Mouse (Mus musculus) frontal cortex, postnatal 14 days (tissue): ENCODE measurements around the gene Rap1b.
"Not testable (repeated sequence)": the region's sequence is repeated elsewhere in the genome, so short reads cannot be mapped to it uniquely, and the experiment has no call there.

Experiments used
- DNase-seq, 2 experiments: peaks; one replicate each; pipeline ENCODE4 v3.0.0; 2022; ENCODE audit warnings: low spot score in 2 of 2

Rap1b gene

DNA sequence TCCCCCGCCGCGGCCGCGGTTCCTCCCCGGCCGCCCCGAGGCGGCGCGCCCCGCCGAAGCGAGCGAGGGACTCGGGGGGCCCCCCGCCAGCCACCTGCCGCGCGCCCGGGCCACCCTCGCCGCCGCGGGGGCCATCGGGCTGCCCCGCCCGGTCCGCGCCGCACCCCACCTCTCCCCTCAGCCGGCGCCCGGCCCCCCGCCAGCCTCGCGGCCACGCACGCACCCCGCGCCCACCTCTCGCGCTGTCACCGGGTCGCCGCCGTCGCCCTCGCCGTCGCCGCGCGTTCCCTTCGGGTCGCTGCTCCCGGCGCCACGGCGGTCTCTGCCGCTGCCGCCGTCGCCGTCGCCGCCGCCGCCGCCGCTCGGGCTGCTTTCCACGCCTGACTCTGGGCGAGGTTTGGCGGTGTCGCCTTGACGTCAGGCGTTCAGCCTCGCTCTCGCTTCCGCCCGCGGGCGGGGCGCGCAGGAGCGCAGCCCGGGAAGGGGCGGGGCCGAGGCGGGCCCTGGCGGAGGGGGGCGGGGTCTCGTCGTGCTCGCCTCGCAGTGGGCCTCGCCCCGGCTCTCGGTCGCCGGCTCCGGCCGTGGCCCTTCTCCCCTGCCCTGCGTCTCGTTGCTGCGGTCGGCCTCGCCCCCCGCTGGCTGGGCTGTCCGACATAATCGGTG lies at the start of gene Rap1b:
Rap1b (minus strand) TSS at position 439 of the 663 bp plus-strand sequence.
- DNase-seq, result peak; percentile 87 to 94

DNA sequence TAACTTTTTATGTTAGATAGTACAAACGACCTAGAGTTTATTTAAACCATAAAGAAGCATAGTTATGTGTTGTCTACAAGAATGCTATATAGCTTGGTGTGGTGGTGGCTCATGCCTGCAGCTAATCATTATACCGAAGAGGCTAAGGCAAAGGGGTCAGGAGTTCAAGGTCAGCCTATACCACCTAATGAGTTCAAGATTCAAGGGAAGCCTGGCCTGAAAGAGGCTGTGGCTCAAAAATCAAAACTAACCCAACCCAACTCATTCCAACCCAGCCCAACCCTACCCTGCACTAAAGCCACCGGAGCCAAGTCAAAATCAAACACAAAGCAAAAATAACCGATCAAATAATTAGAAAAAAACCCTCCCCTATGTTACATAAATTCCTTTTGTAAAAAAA lies 49.4 kb upstream of the Rap1b start:
- DNase-seq, result no peak

DNA sequence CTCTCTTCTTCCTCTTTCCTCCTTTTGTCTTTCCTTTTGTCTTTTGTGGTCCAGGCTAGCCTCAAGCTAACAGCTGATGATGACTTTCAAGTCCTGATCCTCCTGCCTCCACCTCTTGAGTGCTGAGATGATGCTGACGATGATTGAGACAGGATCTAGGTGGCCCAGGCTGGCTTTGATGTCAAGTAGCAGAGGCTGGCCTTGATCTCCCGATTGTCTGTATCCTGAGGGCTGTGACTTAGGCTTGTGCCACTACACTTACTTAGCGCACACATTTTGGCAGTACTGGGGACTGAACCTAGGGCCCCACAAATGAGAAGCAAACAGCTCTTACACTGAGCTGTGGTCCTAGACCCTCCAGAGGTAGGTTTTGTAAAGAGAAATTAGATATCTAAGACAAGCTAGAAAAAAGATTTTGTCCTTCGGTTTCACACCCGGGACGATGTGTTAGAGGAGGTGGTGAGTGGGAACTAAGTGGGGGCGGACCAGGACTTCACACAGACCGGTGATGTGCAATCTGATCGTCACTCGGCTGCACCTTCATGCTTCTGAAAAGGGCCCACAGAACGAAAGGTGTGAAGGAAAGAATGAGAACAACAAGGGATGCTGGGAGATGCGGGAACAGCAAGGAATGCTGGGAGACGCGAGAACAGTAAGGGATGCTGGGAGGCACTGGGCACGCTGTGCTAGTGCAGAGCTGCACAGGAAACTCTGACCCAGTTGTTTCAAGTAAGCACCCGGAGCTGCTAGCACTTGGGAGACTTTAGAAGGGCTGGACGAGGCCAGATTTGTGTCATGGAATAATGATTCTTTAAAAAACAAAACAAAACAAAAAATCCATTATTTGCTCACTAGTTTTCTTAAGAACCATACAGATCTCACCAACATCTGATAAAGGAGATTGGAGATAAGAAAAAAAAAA lies 48.5 kb upstream of the Rap1b start:
- DNase-seq, result no peak

DNA sequence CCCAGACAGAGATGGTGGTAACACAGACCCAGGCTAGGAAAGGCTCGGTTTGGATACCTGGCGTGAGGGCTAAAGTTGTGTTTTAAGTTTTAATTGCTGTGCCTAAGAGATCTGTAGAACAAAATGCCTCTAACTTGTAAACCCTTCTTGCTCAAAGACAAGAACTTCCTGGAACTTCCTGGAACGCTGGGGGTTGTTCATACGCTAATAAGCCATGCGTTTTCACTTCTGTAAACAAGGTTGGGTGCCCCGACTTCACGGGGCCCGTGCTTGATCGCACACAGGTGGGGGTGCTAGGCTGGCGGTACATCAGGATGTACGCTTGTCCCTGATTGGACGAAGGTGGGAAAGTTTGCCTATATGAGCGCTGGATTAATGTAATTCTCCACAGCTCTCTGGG lies 47.3 kb upstream of the Rap1b start:
- not testable (repeated sequence) for DNase-seq

DNA sequence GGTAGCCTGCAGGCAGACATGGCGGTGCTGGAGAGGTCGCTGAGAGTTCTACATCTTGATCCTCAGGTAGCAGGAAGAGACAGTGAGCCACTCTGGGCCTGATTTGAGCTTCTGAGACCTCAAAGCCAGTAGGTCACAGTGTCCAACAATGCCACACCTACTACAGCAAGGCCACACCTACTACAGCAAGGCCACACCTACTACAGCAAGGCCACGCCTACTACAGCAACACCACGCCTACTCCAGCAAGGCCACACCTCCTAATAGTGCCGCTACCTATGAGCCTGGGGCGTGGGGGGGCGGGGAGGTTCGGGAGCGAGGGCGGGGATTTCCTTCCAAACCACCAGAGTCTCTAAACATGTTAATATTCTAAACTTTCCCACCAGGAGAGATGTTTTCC lies 45.5 kb upstream of the Rap1b start:
- DNase-seq, result no peak

DNA sequence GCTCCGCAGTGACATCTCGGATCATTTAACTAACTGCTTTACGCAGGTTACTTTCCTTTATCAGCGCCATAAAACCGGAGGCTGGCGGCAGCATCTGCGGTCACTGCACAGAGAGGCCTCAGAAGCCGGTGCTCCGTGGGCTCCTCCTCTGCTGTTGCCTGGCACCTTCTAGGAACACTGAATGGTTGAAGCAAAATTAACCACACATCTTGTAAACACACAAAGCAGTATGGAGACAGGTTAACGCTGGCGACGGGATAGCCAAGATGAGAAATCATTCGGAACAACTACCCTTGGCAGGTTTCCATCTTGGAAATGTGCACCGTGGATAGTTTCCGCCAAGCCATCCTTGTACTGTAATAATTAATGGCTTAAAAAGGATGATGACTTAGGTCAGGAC lies 43.0 kb upstream of the Rap1b start:
- DNase-seq, result no peak

DNA sequence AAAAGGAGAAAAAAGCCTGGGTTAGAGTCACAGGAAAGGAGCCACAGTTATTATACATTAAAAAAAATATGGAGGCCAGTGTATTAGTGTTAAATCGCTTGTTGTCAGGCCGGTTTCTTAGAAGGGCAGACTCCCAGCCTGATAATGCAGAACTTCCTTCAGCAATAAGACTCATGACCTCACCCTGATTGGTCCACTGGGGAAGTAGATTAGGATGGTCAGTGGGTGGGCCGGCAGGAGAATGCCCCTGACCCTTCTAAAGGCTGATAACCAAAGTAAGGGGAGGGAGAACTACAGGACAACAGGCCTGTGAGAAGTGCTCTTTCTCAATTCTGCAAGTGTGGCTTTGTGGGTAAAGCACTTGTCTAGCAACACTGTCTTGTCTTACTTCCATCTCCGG lies 39.5 kb upstream of the Rap1b start:
- DNase-seq, result no peak

DNA sequence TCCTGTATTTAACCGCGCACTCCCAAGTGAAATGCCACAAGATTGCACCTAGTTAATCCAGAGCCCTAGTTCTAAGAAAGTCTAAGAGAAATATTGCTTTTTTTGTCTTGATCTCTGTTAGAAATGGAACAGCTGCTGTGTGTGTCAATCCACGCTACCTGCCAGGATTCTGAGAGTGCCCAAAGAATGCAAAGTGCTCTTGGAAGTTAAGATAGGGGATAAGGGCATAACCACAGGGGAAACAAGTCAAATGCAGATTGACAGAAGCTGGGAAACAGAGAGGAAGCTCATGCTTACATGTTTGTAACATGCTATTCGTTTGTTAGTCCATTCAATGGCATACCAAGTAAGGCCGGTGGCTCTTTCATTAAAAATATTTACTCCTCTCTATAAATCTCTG lies 38.9 kb upstream of the Rap1b start:
- DNase-seq, result no peak

DNA sequence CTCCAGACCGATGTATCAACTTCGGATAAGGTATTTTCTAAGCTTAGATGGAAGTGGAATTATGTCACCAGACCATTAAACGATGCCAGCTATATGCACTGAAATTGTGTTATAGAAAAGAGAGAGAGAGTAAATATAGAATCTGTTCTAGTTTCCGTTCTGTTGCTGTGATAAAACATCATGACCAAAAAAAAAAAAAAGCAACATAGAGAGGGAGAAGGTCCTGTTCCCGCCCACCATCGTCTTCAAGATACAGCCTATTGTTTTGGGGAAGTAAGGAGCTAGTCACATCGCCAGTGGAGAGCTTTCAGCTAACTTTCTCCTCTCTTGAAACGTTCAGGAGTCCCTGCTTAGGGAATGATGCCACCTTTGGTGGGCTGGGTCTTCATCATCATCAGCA lies 37.6 kb upstream of the Rap1b start:
- DNase-seq, result no peak

DNA sequence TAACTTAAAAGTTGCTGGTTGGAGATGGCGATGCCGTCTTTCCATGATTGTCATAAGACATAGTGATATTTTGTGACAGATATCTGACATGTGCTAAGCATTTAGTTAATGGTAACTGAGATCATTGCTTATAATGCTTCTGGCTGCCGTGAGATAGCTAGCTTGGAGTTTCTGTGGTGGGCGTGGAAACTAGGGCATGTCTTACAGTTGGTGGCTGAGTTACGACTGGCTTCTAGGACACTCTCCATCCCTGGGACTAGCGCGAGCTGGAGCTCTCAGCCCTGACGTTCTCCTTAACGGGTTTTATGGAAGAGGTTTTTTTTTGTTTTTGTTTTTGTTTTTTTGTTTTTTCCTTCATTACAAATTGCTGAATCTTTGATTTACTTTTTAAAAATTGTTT lies 32.8 kb upstream of the Rap1b start:
- no peak for DNase-seq

DNA sequence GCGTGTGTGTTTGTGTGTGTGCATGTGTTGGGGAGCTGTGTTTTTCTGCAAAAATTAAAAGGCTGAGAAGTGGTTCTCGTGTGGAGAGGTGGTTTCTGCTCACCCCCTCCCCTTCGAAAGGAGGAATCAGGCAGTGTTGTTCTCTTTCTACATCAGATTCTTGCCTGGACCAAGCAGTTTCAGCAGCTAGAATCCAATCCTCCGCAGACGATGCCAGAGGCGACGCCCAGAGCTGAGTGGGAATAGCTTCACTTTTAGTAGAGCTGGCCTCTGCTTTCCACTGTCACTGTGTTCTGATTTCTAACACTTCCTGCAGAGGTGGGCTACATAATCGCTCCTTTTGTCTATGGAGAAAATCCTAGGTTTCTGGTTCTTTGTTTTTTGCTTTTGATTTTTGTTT lies 31.0 kb upstream of the Rap1b start:
- no peak for DNase-seq

DNA sequence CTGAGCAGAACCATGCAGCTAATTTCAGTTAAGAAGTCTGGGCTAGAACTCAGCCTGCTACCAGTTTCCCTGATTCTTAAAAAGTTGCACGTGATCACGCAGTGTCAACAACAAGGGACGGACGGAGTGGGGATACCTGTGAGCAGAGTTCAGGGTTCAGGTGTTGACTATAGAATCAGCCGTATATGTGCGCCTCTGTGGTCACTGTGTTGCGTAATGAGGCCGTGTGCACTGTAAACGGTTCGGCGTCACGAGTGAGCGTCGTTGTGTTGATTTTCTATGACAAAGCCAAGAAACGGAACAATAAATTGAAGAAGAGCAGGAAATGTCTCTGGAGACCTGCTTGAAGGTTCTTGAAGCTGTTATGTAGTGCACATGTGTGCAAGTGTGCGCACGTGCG lies 30.6 kb upstream of the Rap1b start:
- no peak for DNase-seq

DNA sequence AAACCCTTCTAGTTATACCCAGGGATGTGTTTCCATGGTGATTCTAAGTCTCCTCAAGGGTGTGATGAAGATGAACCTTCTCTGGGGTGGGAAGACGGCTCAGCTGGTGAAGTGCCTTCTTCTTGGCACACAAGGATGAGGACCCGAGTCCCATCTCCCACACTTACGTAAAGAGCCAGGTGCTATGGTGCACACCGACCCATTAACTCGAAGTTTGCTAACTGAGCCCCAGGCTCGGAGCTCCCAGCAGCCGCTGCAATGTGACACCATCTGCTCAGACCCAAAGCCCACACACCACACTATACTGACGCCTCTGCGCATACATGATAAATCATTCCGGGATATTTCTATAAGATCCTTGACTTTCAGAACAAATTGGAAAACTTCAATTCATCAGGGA lies 29.1 kb upstream of the Rap1b start:
- DNase-seq, result peak; percentile 37 to 39

DNA sequence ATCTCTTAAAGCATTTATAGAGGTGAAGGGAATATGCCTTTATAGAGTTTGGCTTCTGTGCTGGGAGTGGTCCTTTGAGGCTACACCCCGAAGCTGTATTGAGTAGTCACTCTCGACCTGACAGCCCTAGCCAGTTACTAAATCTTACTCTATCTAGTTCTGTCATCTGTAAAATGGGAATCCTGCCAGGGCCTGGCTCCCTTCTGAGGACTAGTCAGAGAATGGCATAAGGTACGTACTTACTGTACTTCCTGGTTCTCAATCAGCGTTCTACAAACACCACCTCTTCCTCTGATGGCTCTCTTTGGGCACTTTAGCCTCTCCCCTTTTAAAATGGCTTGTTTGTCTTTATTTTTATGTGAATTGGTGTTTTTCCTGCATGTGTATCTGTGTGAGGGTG lies 28.1 kb upstream of the Rap1b start:
- DNase-seq, result peak in 1 of 2 experiments; percentile 19

DNA sequence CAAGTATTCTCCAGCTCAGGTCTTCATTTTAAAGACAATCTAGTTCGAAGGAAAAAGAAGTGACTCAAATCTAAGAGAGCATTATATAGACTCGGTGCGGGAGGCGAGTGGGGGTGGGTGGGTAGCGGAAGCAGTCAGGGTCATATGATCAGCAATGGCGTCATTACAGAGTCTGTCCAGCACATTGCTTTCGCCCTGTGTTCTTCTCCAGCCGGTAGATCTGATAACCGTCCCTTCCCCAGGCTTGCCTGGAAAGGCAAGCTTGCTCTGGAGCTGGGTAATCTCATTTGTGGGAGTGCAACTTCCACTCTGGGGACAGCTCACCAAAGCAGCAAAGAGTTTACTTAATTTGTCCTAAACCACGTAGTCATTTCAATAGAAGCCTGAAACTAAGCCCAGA lies 26.6 kb upstream of the Rap1b start:
- no peak for DNase-seq

DNA sequence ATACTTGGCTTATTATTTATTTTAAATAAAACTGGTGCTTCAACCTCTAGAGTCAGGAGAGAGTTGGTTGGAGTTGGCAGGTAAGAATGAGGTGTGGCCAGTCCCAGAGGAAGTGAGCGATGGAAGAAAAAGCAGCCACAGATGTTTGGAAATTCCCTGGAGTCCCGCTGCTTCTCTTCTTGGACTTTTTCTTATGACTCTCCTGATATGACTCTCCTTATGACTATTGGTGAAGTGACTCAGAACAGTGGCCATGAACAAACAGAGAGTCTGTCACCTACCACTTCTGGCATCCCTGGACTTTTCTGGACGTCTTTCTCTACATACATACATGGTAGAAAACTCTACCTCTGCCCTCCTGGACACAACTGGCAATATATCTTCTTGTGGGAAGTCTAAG lies 21.5 kb upstream of the Rap1b start:
- no peak for DNase-seq

DNA sequence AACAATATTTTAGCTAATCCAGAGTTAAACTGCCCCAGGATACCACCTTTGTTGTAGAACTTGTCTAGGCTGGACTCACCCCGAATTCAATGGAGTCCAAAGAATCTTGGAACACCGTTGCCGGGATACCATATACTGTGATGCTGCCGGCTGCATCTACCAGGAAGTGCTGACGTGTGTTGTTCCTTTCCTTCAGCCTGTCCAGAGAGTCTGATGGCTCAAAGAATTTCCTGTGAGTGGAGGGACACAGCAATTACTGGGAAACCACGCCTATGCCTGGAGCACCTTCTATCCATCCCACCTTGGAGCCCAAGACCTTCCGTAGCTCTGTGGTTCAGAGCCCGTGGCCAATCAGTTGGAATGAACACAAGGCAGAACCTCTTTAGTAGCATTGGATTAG lies 20.8 kb upstream of the Rap1b start:
- DNase-seq, result no peak

DNA sequence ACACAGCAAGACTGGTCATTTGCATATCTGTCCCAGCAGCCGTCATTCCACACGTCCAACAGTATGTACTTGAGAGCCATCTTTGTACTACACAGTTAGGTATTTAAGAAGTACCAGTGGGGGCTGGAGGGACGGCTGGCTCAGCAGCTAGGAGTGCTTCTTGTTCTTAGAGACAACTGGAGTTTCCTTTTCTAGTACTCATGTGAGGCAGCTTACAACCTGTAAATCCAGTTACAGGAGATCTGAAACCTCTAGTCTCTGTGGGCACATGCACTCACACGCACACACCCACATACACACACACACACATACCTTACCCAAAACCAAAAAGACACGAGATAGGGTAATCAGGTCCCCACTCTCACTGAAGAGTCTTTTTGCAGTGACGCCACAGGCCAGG lies 18.9 kb upstream of the Rap1b start:
- no peak for DNase-seq

DNA sequence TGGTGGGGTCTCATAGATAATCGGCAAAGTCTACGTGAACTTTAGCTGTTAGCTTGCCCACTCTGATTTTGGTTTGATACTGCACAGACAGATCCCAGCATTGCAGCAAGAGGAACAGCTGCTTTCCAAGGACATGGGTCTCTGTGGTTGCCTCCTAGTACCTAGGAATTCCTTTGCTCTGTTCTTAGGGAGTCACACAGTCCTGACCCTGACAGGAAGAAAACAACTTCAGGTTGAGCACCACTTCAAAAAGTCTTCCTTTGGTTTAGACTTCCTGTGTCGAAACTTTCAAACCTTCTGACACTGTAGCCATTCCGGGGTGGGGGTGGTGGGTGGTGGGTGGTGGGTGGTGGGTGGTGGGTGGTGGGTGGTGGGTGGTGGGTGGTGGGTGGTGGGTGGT lies 18.4 kb upstream of the Rap1b start:
- no peak for DNase-seq

DNA sequence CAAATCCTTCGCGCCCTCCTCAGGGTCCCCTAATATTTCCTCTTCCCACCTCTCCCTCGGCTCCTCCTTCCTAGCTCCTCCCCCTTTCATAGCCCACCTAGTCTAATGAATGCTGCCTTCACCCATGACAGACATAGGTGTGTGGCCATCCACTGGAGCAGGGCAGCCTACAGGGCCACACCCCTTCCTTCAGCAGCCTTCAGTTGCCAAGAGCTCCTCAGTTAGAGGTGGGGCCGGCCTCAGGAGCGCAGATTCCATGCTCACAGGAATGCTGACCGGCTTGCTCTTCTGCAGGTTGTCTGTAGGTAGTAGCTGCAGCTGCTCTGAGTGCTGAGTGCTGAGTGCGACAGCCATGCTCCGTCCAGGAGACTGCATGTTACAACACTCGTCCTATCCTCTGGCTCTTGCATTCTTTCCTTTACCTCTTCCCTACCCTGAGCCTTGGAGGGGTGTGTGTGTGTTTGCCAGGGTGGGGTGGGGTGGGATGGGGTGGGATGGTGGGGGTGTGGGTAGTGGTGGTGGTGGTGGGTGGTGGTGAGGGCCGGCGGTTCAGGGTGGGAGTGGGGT lies 16.3 kb upstream of the Rap1b start:
- DNase-seq, result no peak

DNA sequence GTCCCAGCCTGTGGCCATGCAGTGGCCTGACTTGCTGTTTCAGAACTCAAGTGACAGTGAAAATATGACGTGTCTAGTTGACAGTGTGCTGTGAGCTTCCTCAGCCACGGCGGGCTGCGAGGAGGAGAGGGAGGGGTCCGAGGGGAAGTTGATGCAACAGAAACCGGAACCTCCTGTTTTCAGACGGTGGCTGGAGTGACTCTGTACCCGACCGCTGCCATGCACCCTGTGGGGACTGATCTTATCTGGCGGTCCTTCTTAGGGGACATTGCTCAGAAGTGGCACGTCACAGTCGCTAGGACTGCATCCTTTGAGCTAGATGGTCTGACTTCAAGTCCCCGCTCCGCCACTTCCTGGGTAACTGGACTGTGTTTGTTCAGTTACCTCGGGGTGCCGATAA lies 15.1 kb upstream of the Rap1b start:
- DNase-seq, result no peak

DNA sequence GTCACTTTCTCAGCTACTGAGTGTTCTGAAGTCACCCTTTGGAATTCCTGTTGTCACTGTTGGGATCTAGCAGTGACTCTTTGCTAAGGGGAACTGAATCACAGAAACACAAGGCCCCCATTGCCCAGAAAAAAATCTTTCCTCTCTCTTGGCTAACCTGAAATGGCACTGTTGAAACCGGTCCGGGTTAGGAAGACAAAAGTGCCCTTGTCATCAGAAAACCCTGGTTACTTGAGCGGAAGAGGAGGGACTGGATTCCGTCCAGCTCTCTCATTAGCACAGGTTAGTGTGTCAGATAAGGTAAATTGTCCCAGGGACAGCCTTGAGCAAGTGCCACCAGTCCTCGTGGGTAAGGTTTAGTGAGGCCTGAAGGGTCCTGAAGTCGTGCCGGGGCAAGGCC lies 14.5 kb upstream of the Rap1b start:
- no peak for DNase-seq

DNA sequence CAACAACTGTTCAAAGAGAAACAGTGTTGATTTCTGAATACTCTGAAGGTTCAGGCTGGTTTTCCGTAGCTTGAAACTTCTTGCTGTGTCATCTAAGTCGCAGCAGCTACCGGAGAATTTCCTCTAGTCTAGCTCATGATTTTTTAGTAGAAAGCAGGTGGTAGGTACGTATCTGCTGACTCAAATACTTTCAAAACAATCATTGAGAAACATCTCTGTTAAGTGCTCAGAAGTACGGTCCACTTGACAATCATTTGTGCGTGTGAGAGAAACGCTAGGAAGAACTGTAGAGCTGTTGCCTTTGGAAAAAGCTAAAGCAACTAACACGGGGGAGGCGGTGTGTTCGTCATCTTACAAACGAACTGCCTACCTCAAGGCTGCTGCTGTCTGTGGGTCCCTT lies 14.0 kb upstream of the Rap1b start:
- DNase-seq, result no peak
